Mouse (Mus musculus) gastrocnemius, postnatal 14 days (tissue): ENCODE data around the gene Gm11487. TPM values are rescaled to one million over a fixed set of nuclear protein-coding genes. Genes with fewer than 3 reads are reported as not detected.
"Not testable (repeated sequence)": the region's sequence is repeated elsewhere in the genome, so short reads cannot be mapped to it uniquely, and the experiment has no call there.

Experiments used
- DNase-seq: peaks from one replicate; pipeline ENCODE4 v3.0.0; 2021; ENCODE audit warnings: mixed read lengths
- intact Hi-C: fragments of 180-260 bp; cut with DNase I; formaldehyde crosslinking; loops from one replicate; pipeline ENCODE4 v1.15.1; 2025; ENCODE audit warnings: low total_unique reads
- long read RNA-seq, 2 experiments: library from polyadenylated mRNA; stranded (forward); transcript quantifications; one replicate each; pipeline ENCODE4 v2.0.0; 2021
- total RNA-seq, 2 experiments: library from RNA; stranded (reverse); gene quantifications; 2 replicates each; pipeline ENCODE4 v1.2.3; 2021

Gm11487 gene
- not detected for total RNA-seq
- long read RNA-seq, experiment 1, result 0 reads
- long read RNA-seq, experiment 2, result 0 reads

DNA sequence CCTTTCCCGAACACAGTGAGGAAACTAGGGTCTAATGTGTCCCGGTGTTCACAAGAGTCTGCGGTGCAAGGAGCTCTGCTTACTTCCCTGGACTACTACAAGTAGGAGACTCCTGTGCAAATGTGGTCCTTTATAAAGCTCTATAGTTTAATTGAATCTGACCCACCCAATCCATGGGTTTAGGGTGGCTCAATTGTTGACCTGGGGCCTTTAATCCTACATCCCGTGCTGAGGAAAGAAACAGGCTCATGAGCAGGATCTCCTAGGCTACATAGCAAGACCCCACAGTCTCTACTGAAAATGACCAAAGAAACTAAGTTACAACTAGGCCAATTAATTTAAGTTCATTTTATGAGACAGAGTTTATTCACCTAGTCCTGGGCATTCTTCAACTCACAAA, at the start of gene Gm11487:
Gene Gm11487, minus strand, starts transcription at position 101 of the 400 bp plus-strand sequence.
- DNase-seq, intact Hi-C loops: not testable (repeated sequence)

DNA sequence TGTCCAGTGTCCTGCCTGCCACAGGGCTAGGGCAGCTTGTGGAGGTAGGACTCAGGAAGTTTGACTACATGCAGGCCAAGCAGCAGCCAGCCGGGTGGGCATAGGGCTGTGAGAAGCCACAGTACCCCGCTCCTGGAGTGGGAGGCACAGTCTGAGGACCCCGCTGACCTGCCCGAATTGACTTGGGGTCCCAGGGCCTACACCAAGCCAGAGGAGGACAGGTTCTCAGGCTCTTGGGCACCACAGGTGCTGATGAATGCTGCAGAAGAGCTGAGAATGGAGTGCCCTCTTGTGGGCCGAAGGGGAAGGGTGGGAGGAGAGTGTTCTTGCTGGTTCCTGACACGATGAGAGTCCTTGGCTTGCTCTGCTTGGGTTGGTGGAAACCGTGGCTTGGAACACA, 39.8 kb upstream of the Gm11487 start:
- intact Hi-C loops, result no loop called here
- DNase-seq, result no peak

DNA sequence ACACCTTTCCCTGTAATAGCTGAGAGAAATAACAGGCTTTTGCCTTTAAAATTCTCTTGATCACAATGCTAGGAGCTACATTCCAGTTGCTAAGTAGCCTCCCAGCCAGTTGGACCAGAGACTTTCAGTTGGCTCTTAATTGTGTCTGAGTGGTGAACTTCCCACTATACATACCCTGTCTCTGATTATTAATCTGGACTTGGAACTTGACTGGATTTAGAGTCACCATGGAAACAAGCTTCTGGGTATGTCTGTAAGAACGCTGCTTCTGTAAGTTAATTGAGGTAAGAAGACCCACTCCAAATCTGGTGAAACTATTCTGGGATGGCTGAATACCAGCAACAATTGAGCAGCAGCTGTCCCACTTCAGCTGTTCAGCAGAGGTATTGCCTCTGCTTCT, 37.7 kb upstream of the Gm11487 start:
- intact Hi-C loops, result no loop called here
- DNase-seq, result no peak

DNA sequence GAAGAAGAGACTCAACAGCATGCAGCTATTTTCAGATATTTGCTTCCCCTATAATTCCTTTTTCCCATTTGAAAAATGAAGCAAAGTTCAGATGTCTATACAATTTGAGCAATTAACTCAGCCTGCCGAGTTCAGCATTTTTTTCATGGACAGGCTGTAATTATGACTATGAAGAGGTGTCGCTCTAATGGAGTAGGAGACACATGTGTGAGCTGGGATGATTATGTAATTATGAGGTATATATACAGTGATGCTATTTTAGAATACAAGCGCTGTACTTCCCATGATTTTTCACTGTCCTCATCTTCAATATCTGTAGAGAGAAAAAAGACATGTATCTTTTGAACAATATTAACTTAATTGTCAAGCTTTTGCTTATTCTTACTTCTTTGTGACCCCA, 21.0 kb upstream of the Gm11487 start:
- intact Hi-C loops, result no loop called here
- DNase-seq, result no peak

DNA sequence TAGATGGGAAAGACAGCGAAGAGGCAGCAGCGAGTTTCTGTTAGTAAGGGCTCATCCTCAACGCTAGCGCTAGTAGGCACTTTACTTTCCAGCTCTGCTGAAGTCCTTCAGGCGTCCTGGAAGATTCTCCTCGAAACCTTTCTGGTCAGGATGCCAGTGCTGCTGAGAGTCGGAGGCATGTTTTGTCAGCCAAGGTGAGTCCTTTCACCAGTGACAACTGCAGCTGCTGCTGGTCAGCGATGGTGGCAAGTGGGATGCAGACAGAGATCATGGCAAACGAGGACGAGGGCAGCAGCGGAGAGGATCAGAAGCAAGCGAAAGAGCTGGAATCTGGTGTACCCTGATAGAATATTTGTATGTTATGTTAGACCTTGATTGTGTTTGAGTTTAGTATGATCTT, 18.2 kb upstream of the Gm11487 start:
- no peak for DNase-seq
- intact Hi-C loops, result no loop called here

DNA sequence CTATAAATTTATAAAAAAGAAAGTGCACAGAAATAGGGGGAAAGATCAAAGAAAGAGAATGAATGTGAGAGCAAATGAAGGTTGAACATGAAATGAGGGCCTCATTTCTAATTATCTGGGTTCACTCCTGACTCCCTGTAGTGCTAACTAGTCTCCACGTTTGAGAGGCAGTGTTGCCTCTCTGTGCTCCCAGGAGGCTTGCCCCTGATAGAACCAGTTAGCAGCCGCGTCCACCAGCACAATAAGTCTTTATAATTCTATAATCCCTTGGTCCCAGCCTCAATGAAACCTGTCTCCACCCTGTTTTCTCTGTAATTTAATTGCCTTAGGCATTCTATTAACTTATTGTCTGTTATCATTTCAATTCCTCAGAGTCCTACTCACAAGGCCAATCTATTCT, 38.3 kb downstream of the Gm11487 start:
- intact Hi-C loops, result no loop called here
- no peak for DNase-seq

Other genes with a start within 250 kb of the Gm11487 start
- gene Gm11238, start 202.8 kb upstream of the Gm11487 start, total RNA-seq, result not detected
- not detected for gene Gm11237, start 217.9 kb upstream of the Gm11487 start, total RNA-seq
- gene Gm11236, start 233.0 kb upstream of the Gm11487 start, total RNA-seq, result not detected